Mouse (Mus musculus) frontal cortex, postnatal 25 days (tissue): Measurements from ENCODE around the gene Slc6a19.

Experiments used
- DNase-seq, 2 experiments: peaks; one replicate each; pipeline ENCODE4 v3.0.0; 2022; ENCODE audit warnings: low spot score in 2 of 2

The Slc6a19 gene

GRCm38 (mm10) chr13:73658953-73659352, 45.7 kb downstream of the Slc6a19 start:
- no peak for DNase-seq

- no peak for DNase-seq
These were observed 49.7 kb downstream of the Slc6a19 start for GRCm38 (mm10) chr13:73654976-73655375.

- no peak for DNase-seq
These were observed 51.4 kb downstream of the Slc6a19 start for GRCm38 (mm10) chr13:73653266-73653665.

GRCm38 (mm10) chr13:73646397-73647087, 58.1 kb downstream of the Slc6a19 start:
- DNase-seq: peak; percentile 35 to 43

- DNase-seq: no peak
These were observed 63.4 kb downstream of the Slc6a19 start for GRCm38 (mm10) chr13:73641296-73641695.

GRCm38 (mm10) chr13:73637826-73638225, 66.8 kb downstream of the Slc6a19 start:
- DNase-seq: no peak

GRCm38 (mm10) chr13:73631837-73632236, 72.8 kb downstream of the Slc6a19 start:
- DNase-seq: no peak
